Mouse (Mus musculus): ENCODE results near the gene Cpa4. TPM values are rescaled to one million over a fixed set of nuclear protein-coding genes. Genes with fewer than 3 reads are reported as not detected.

Gene Cpa4
- polyA plus RNA-seq, 1 experiment from 2014 or later = 2.8 TPM

DNA sequence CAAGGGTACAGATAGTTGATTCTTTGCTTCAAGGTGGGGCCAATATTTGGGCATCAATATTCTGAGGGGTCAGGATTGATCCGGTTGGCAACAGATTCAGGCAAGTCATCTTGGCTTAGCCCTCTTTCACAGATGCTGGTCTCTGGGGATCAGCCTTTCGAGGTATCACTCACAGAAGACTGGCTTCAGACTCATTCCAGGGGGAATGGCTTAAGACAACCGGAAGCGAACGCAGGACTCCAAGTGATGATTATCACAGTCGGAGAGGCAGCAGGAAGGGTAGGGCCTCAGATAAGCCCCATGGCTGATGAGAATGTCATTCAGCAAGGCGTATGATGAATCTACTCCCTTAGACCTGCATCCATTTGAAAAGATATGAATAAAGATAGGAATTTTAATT, 26.2 kb downstream of the Cpa4 start:
- no peak for DNase-seq (ENCODE audit: low spot score)
- Histone ChIP-seq H3K4me3 (ENCODE audit: low read depth, low read length) (no peak overlapping the region), H3K9ac (ENCODE audit: low read length) (no peak overlapping the region), H3K27me3 (replicated peaks; ENCODE audit: control insufficient read depth, insufficient read depth, low read length) (no peaks in the 10 kb centered on the region), H3K27ac (ENCODE audit: low read depth, low read length) (no peak overlapping the region), H3K4me1 (ENCODE audit: control insufficient read depth, insufficient read depth, low read length) (no peaks in the 10 kb centered on the region), H3K9me3 (replicated peaks; ENCODE audit: control insufficient read depth, low read length) (no peaks in the 10 kb centered on the region), H3K36me3 (ENCODE audit: control insufficient read depth, insufficient read depth, low read length) (no peaks in the 10 kb centered on the region), H3K4me2 (ENCODE audit: low read length) (no peak overlapping the region)
- ATAC-seq = no peak
- 90% methylated on average over 7 of the region's 7 CpGs for WGBS

DNA sequence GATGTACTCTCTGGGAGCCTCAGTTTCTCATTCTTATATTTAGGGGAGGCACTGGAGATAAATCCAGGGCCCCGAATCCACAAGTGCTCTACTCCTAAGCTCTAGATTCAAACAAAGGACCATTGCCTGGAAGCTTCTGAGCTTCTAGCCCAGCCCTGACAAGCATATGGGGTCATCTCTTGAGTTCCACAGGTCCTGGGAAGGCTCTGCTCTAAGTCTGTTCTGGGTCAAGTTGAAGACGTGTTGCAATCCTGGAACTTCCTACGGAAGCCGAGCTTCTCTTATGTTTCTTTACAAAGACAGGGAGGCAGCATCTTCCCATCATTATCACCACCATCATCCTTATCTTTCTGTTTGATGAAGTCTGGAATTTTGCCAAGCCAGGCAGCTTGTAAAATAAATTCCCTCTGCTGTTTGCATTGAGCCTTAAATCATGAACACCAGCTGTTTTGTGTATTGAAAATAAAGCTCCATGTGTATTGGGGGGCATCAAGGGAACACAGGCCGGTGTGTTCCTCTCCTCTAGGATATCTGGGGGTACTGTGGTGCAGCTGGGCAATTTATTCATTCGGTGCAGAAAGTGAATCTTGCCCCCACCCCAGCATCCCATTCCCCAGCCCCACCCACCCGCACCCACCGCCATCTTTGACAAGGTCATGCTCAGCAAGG, 28.2 kb downstream of the Cpa4 start:
- Histone ChIP-seq H3K36me3 (ENCODE audit: control insufficient read depth, insufficient read depth, low read length) (no peaks in the 10 kb centered on the region), H3K9me3 (replicated peaks; ENCODE audit: control insufficient read depth, low read length) (no peaks in the 10 kb centered on the region), H3K9ac (ENCODE audit: low read length) (no peak overlapping the region), H3K4me3 (ENCODE audit: low read depth, low read length) (no peak overlapping the region), H3K27me3 (replicated peaks; ENCODE audit: control insufficient read depth, insufficient read depth, low read length) (no peaks in the 10 kb centered on the region), H3K4me2 (ENCODE audit: low read length) (no peak overlapping the region), H3K4me1 (ENCODE audit: control insufficient read depth, insufficient read depth, low read length) (no peaks in the 10 kb centered on the region), H3K27ac (ENCODE audit: low read depth, low read length) (no peak overlapping the region)
- WGBS = 87% methylated on average over 8 of the region's 8 CpGs
- DNase-seq (ENCODE audit: low spot score) (peak; percentile 60), ATAC-seq (no peak)

DNA sequence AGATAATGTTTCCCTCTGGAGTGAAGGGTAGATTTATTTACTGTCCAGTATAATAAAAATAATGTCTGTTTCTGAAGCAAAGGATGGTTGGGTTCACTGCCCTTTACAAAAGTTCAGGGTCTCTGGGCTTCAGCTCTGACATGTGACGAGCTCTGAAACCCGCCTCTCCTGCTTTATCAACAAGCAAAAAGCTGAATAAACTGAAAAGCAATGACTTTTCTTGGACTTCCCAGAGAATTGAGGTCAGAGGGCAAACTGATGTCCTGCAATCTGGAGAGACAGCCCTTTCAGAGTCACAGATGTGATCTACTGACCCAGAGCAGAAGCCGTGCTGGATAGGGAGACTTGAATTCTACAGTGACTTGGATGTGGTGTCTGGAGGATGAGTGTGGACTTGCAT, 31.9 kb downstream of the Cpa4 start:
- H3K27ac ChIP-seq (ENCODE audit: low read depth, low read length) = no peak overlapping the region
- WGBS = 91% methylated on average over 3 of the region's 3 CpGs
- H3K9me3 ChIP-seq (replicated peaks; ENCODE audit: control insufficient read depth, low read length) = no peaks in the 10 kb centered on the region
- no peak for DNase-seq (ENCODE audit: low spot score)
- H3K36me3 ChIP-seq (ENCODE audit: control insufficient read depth, insufficient read depth, low read length) = no peaks in the 10 kb centered on the region
- H3K4me1 ChIP-seq (ENCODE audit: control insufficient read depth, insufficient read depth, low read length) = no peaks in the 10 kb centered on the region
- H3K4me3 ChIP-seq (ENCODE audit: low read depth, low read length) = no peak overlapping the region
- no peak overlapping the region for H3K9ac ChIP-seq (ENCODE audit: low read length)
- no peak for ATAC-seq
- no peaks in the 10 kb centered on the region for H3K27me3 ChIP-seq (replicated peaks; ENCODE audit: control insufficient read depth, insufficient read depth, low read length)
- no peak overlapping the region for H3K4me2 ChIP-seq (ENCODE audit: low read length)

DNA sequence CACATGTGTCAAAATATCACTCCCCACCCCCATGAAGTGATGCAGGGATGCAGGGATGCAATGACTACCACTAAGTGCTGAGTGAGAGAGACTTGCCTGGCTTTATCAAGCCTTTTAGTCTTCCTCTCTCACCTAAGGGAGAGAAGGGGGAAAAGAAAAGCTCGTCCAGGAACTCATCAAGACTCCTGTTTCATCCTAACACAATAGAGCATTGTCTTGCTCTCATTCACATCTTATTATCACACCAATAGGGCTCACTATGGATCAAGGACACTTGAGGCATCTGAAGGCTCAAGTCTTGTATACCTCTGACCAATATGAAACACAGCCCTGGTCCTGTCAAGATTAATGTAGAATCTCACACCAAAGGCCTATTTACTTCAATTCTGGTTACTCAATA, 32.8 kb downstream of the Cpa4 start:
- ATAC-seq = no peak

DNA sequence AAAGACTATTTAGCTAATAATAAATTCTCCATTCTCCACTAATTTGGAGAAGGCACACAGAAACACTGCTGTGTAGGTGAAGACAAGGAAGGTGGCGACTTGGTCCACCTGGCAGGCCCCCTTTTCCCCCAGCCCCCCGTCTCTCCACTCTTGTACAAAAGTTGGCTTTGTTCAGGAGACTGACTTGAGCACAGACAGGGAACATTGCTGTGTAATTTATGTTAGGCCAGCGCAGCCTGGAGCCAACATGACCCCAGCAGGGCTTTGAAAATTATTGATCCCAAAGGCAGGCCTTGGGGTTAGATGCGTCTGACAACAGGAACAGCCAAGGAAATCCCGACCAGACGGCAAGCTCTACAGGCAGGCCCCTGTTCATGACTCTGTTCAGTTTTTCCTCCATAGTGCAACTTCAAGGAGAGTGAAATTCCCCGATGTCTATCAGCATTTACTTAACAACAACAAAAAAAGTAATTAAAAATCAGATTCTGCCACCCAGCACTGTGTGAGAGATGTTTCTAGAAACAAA, 36.2 kb downstream of the Cpa4 start:
- no peaks in the 10 kb centered on the region for H3K9me3 ChIP-seq (replicated peaks; ENCODE audit: control insufficient read depth, low read length)
- H3K27me3 ChIP-seq (replicated peaks; ENCODE audit: control insufficient read depth, insufficient read depth, low read length) = no peaks in the 10 kb centered on the region
- H3K36me3 ChIP-seq (ENCODE audit: control insufficient read depth, insufficient read depth, low read length) = no peaks in the 10 kb centered on the region
- no peak overlapping the region for H3K9ac ChIP-seq (ENCODE audit: low read length)
- no peaks in the 10 kb centered on the region for H3K4me1 ChIP-seq (ENCODE audit: control insufficient read depth, insufficient read depth, low read length)
- no peak for ATAC-seq
- WGBS = 79% methylated on average over 7 of the region's 7 CpGs
- H3K4me2 ChIP-seq (ENCODE audit: low read length) = no peak overlapping the region
- no peak for DNase-seq (ENCODE audit: low spot score)
- no peak overlapping the region for H3K4me3 ChIP-seq (ENCODE audit: low read depth, low read length)
- no peak overlapping the region for H3K27ac ChIP-seq (ENCODE audit: low read depth, low read length)

More for the DNA sequence above, 32.8 kb downstream of the Cpa4 start:
- Histone ChIP-seq H3K27ac (ENCODE audit: low read depth, low read length) (no peak overlapping the region), H3K4me1 (ENCODE audit: control insufficient read depth, insufficient read depth, low read length) (no peaks in the 10 kb centered on the region), H3K36me3 (ENCODE audit: control insufficient read depth, insufficient read depth, low read length) (no peaks in the 10 kb centered on the region), H3K9me3 (replicated peaks; ENCODE audit: control insufficient read depth, low read length) (no peaks in the 10 kb centered on the region), H3K9ac (ENCODE audit: low read length) (no peak overlapping the region), H3K4me3 (ENCODE audit: low read depth, low read length) (no peak overlapping the region), H3K27me3 (replicated peaks; ENCODE audit: control insufficient read depth, insufficient read depth, low read length) (no peaks in the 10 kb centered on the region), H3K4me2 (ENCODE audit: low read length) (no peak overlapping the region)
- WGBS = 64% methylated on average over 1 of the region's 1 CpGs
- DNase-seq (ENCODE audit: low spot score) = no peak

DNA sequence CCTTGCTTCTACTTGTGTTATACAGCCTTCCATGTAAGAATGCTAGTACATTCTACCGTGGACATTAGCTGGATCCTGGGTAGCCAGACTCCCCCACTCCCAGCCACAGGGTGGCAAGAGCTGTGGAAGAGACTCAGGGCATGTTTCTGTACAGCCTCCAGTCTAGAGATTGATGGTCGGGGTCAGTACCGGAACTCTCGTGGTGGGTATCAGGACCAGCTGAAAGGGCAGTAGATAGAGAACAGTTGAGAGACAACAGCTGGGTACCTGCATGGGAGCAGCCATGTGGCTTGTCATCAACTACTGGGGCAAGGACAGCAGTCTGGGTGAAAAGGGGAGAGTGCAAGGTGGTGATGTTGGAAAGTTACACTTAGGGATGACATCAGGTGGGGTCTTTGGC, 36.9 kb downstream of the Cpa4 start:
- Histone ChIP-seq H3K4me3 (ENCODE audit: low read depth, low read length) (no peak overlapping the region), H3K4me2 (ENCODE audit: low read length) (no peak overlapping the region), H3K9ac (ENCODE audit: low read length) (no peak overlapping the region), H3K4me1 (ENCODE audit: control insufficient read depth, insufficient read depth, low read length) (no peaks in the 10 kb centered on the region; the same call in 1 of the 2 replicates), H3K27me3 (replicated peaks; ENCODE audit: control insufficient read depth, insufficient read depth, low read length) (no peaks in the 10 kb centered on the region), H3K36me3 (ENCODE audit: control insufficient read depth, insufficient read depth, low read length) (no peaks in the 10 kb centered on the region), H3K27ac (ENCODE audit: low read depth, low read length) (no peak overlapping the region), H3K9me3 (replicated peaks; ENCODE audit: control insufficient read depth, low read length) (no peaks in the 10 kb centered on the region)
- DNase-seq (ENCODE audit: low spot score) = no peak
- ATAC-seq = no peak
- WGBS = 95% methylated on average over 4 of the region's 4 CpGs

DNA sequence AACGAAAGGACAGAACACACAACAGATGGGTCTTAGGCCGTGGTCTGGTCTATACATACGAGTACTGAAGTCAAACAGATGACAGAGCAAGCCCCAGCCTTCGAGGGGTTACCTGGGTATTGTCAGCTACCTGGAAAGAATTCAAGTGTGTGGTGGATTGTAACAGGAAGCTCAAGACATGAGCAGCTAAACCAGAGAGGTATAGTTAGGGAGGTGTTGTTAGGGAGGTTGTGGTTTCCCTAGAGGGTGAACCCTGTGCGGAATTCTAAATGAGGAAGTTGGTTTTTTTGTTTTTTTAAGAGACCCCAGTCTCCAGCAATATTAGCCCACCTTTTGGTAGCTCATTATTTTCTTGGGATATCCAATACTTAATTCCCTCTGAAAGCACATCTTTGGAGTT, 37.5 kb downstream of the Cpa4 start:
- Histone ChIP-seq H3K4me1 (ENCODE audit: control insufficient read depth, insufficient read depth, low read length) (no peaks in the 10 kb centered on the region; the same call in 1 of the 2 replicates), H3K9me3 (replicated peaks; ENCODE audit: control insufficient read depth, low read length) (no peaks in the 10 kb centered on the region), H3K4me3 (ENCODE audit: low read depth, low read length) (no peak overlapping the region), H3K27ac (ENCODE audit: low read depth, low read length) (no peak overlapping the region), H3K27me3 (replicated peaks; ENCODE audit: control insufficient read depth, insufficient read depth, low read length) (no peaks in the 10 kb centered on the region), H3K36me3 (ENCODE audit: control insufficient read depth, insufficient read depth, low read length) (no peaks in the 10 kb centered on the region), H3K9ac (ENCODE audit: low read length) (no peak overlapping the region), H3K4me2 (ENCODE audit: low read length) (no peak overlapping the region)
- 93% methylated on average over 5 of the region's 5 CpGs for WGBS
- DNase-seq (ENCODE audit: low spot score) = no peak
- no peak for ATAC-seq

DNA sequence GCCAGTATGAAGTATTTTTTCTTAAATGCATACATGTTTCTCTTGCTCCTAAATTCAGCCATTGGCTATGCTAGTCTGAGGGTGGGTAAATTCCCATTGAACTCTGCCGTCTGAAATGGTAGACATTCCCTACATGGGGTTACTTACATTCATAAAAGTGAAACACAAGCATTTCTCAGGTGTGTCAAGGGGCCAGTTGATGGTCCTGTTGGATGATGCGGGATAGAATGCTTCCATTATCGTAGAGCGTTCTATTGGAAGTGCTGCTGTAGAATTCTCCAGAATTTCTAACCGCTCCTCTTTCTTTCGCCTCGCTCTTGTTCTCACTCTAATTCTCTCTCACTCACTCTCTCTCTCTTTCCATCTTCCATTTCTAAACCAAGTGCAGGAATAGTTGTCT, 42.5 kb downstream of the Cpa4 start, which contains the start of gene Cpa5:
TSS of gene Cpa5 (plus strand) at position 301 of the 400 bp plus-strand sequence.
- Histone ChIP-seq H3K9me3 (replicated peaks; ENCODE audit: control insufficient read depth, low read length) (no peaks in the 10 kb centered on the region), H3K9ac (ENCODE audit: low read length) (no peak within 1 kb of the TSS), H3K27ac (ENCODE audit: low read depth, low read length) (no peak within 1 kb of the TSS), H3K27me3 (replicated peaks; ENCODE audit: control insufficient read depth, insufficient read depth, low read length) (no peaks in the 10 kb centered on the region), H3K36me3 (ENCODE audit: control insufficient read depth, insufficient read depth, low read length) (no peaks in the 10 kb centered on the region), H3K4me2 (ENCODE audit: low read length) (no peak within 1 kb of the TSS), H3K4me3 (ENCODE audit: low read depth, low read length) (no peak within 1 kb of the TSS), H3K4me1 (ENCODE audit: control insufficient read depth, insufficient read depth, low read length) (peaks cover 9% of the 10 kb centered on the region)
- ATAC-seq (no peak), DNase-seq (ENCODE audit: low spot score) (no peak)
- 69% methylated on average over 7 of the region's 7 CpGs for WGBS

DNA sequence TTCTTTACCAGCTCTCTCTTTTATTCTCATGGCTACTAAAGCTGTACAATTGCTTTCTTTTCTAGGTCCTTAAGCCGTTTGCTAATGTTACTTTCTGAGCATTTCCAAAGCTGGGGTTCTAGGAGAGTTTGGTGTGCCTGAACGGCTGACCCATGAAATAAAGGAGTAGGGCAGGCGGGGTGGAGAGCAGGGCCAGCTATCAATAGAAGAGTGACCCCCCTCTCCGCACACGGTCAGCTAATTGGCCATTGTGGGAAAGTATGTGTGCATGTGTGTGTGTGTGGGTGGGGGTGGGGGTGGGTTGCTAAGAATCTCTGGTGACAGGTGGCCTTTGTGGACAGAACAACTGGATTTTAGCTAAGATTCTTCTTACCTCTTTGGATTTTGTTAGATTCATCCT, 43.0 kb downstream of the Cpa4 start:
- ATAC-seq = no peak
- H3K36me3 ChIP-seq (ENCODE audit: control insufficient read depth, insufficient read depth, low read length) = no peaks in the 10 kb centered on the region
- no peaks in the 10 kb centered on the region for H3K9me3 ChIP-seq (replicated peaks; ENCODE audit: control insufficient read depth, low read length)
- peaks cover 13% of the 10 kb centered on the region for H3K4me1 ChIP-seq (ENCODE audit: control insufficient read depth, insufficient read depth, low read length)
- H3K4me3 ChIP-seq (ENCODE audit: low read depth, low read length) = no peak overlapping the region
- H3K9ac ChIP-seq (ENCODE audit: low read length) = no peak overlapping the region
- no peak overlapping the region for H3K27ac ChIP-seq (ENCODE audit: low read depth, low read length)
- no peak for DNase-seq (ENCODE audit: low spot score)
- no peak overlapping the region for H3K4me2 ChIP-seq (ENCODE audit: low read length)
- H3K27me3 ChIP-seq (replicated peaks; ENCODE audit: control insufficient read depth, insufficient read depth, low read length) = no peaks in the 10 kb centered on the region
- WGBS = 11% methylated on average over 5 of the region's 5 CpGs
